Mouse (Mus musculus): ENCODE measurements at regions not wholly inside any gene's neighbourhood (a gene's known extent, or its start where the extent isn't known, plus 50 kb on each side); places are given as distances from the start of the nearest gene placed in this dataset.

DNA sequence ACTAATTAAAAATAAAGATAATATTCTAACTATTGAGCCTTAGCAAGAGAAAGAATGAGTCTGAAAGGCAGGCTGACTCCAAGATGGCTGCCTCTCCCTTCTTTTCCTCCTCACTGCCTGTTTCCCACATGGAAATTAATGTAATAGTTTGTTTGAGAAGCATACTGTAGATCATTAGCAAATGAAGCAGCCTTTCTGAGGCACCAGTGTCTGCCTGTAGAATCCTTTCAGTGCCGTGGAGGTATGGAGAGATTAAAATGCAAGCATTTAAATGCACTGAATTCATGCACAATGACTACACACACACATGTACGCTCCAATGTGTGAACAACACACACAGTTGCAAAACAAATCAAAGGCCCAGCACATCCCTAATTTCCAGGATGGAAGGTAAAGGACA lies 159.5 kb upstream of the Tmem161b start:
- peaks cover 39% of the 10 kb centered on the region for H3K4me1 ChIP-seq (ENCODE audit: insufficient read depth)

DNA sequence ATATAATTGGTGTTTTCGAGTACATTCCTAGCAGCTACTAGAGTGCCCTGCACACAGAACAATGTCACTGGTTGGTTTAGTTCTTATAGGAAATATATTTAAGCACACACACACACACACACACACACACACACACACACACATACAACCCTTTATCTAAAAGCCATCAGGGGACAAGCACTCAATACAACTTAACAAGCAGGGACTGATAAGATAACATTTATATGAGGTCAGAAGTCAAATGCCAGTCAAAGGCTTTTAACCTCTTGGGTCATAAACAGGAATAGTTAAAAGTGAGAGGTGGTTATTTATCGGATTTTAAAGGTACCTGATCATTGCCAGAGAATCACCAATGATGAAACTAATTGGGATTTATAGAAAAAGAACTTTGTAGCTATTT lies 158.7 kb upstream of the Tmem161b start:
- 14% methylated on average over 2 of the region's 2 CpGs for WGBS
- H3K9me3 ChIP-seq (ENCODE audit: low read length): no peaks in the 10 kb centered on the region
- DNase-seq: peak; percentile 68
- no peaks in the 10 kb centered on the region for H3K27me3 ChIP-seq (ENCODE audit: insufficient read depth, low read length)
- peak overlapping the region; percentile 26 for H3K4me3 ChIP-seq (ENCODE audit: low read depth, low read length)
- peak overlapping the region; percentile 96 for H3K27ac ChIP-seq (ENCODE audit: low read depth, low read length)
- ATAC-seq: no peak
- H3K4me1 ChIP-seq (ENCODE audit: insufficient read depth): peaks cover 34% of the 10 kb centered on the region
- H3K4me2 ChIP-seq (ENCODE audit: low read depth): peak overlapping the region; percentile 48
- no peak for TF ChIP-seq CTCF (IDR thresholded peaks at IDR 0.05; ENCODE audit: low read depth)
- H3K36me3 ChIP-seq (ENCODE audit: insufficient read depth): no peaks in the 10 kb centered on the region
- peak overlapping the region; percentile 67 for H3K9ac ChIP-seq

More for the DNA sequence above, 159.5 kb upstream of the Tmem161b start:
- H3K27me3 ChIP-seq (ENCODE audit: insufficient read depth, low read length): no peaks in the 10 kb centered on the region
- TF ChIP-seq CTCF (IDR thresholded peaks at IDR 0.05; ENCODE audit: low read depth): no peak
- no peaks in the 10 kb centered on the region for H3K36me3 ChIP-seq (ENCODE audit: insufficient read depth)
- 8% methylated on average over 2 of the region's 2 CpGs for WGBS
- peak overlapping the region; percentile 44 for H3K4me2 ChIP-seq (ENCODE audit: low read depth)
- peak overlapping the region; percentile 17 for H3K4me3 ChIP-seq (ENCODE audit: low read depth, low read length)
- ATAC-seq (peak; percentile 24; the same call in 1 of the 2 replicates), DNase-seq (peak; percentile 87)
- H3K27ac ChIP-seq (ENCODE audit: low read depth, low read length): peak overlapping the region; percentile 96
- H3K9ac ChIP-seq: peak overlapping the region; percentile 67
- H3K9me3 ChIP-seq (ENCODE audit: low read length): no peaks in the 10 kb centered on the region

DNA sequence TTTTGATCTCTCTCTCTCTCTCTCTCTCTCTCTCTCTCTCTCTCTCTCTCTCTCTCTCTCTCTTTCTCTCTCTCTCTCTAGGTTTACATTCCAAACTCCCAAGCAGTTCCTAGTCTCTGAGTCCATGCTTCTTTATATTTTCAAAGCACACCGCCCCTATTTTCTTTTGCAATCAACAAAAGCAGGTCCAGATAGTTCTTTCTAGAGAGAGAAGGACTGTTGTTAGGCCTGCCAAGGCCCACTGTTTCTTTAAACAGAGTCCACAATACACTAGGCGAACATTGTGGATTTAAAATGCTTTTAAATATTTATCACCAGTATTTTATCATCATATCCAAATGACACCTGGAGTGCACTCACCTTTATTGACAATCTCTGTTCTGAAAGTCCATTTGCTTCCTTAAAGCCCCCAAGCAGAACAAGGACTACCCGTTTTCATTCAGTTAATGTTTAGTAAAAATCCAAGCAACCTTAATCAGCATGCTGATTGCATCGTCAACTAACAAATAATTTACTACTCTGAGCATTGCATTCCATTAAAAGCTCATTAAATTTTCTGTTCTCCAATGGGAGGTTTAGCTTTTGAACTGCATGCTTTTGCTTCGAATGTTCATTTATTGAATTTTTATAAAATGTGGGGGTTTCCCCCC lies 157.7 kb upstream of the Tmem161b start:
- H3K9ac ChIP-seq: peak overlapping the region; percentile 67
- peak overlapping the region; percentile 96 for H3K27ac ChIP-seq (ENCODE audit: low read depth, low read length)
- no peaks in the 10 kb centered on the region for H3K36me3 ChIP-seq (ENCODE audit: insufficient read depth)
- ATAC-seq (no peak), DNase-seq (peak; percentile 76)
- no peaks in the 10 kb centered on the region for H3K27me3 ChIP-seq (ENCODE audit: insufficient read depth, low read length)
- H3K4me3 ChIP-seq (ENCODE audit: low read depth, low read length): peak overlapping the region; percentile 26
- H3K9me3 ChIP-seq (ENCODE audit: low read length): no peaks in the 10 kb centered on the region
- H3K4me2 ChIP-seq (ENCODE audit: low read depth): peak overlapping the region; percentile 48
- WGBS: 13% methylated on average over 5 of the region's 5 CpGs
- peaks cover 33% of the 10 kb centered on the region for H3K4me1 ChIP-seq (ENCODE audit: insufficient read depth)
- no peak for TF ChIP-seq CTCF (IDR thresholded peaks at IDR 0.05; ENCODE audit: low read depth)

DNA sequence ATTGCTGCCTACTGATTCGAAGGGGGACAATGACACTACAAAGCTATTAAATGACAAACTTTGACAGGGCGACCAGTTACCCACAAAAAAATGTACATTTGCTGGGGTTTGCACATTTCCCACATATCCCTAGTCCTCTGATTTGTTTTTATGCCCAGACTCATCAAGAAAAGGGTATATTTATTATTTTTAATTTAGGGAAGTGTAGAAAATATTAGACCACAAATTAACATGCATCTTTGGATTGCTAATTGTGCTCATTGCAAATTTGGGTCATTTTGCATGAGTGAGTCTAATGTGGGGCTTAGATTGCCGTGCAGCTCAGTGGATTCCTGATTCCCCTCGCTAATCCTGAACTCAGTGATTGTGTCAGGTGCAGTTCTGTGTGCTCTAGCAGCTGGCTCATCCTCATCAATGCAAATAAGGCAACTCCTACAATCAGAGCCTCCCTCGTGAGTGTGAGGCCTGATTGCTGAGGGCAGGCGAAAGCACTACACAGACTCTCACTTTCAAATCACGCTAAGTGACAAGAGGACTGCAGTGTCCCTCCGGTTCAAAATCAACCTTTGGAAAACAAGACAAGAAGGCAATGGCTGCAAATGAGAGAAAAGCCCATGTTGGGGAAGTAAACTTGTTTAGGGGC lies 156.7 kb upstream of the Tmem161b start:
- Histone ChIP-seq H3K36me3 (ENCODE audit: insufficient read depth) (no peaks in the 10 kb centered on the region), H3K9ac (peak overlapping the region; percentile 43), H3K27me3 (ENCODE audit: insufficient read depth, low read length) (no peaks in the 10 kb centered on the region), H3K4me3 (ENCODE audit: low read depth, low read length) (no peak overlapping the region), H3K4me1 (ENCODE audit: insufficient read depth) (peaks cover 23% of the 10 kb centered on the region), H3K4me2 (ENCODE audit: low read depth) (peak overlapping the region; percentile 43), H3K27ac (ENCODE audit: low read depth, low read length) (peak overlapping the region; percentile 96), H3K9me3 (ENCODE audit: low read length) (no peaks in the 10 kb centered on the region)
- no peak for TF ChIP-seq CTCF (IDR thresholded peaks at IDR 0.05; ENCODE audit: low read depth)
- DNase-seq: peak; percentile 79
- ATAC-seq: peak; percentile 44
- WGBS: 14% methylated on average over 8 of the region's 8 CpGs

DNA sequence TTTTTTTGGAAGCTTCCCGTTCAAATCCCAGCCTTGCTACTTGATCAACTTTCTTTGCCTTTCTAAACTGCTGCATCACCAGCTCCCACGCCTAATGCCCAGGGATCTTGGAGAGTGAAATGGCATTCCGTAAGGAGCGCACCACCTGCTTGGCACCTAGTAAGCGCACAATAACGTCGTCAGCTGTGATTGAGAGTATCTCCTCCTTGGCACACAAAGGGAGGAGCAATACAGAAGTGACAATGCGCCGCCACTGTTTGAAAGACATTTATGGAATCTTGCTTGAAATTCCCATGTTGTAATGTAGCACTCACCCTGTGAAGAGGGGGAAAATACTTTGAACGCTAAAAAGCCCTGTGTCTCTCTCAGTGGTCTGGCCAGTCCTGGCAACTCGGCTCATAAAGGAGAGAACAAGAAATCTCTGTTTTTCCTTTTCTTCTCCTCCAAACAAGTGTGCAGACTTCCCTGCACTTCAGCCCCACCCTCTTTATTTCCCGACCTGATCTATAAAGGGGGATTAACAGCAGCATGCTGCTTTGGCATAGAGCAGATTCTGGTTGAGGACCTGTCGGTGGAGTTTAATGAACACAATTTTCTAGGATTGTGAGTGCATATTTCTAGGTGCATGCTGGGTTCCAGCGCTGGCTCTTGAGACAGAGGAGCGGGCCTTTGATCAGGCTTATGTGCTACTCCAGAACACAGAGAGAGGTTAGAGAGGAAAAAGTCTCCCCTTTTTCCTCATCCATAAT lies 155.7 kb upstream of the Tmem161b start:
- DNase-seq: peak; percentile 80

DNA sequence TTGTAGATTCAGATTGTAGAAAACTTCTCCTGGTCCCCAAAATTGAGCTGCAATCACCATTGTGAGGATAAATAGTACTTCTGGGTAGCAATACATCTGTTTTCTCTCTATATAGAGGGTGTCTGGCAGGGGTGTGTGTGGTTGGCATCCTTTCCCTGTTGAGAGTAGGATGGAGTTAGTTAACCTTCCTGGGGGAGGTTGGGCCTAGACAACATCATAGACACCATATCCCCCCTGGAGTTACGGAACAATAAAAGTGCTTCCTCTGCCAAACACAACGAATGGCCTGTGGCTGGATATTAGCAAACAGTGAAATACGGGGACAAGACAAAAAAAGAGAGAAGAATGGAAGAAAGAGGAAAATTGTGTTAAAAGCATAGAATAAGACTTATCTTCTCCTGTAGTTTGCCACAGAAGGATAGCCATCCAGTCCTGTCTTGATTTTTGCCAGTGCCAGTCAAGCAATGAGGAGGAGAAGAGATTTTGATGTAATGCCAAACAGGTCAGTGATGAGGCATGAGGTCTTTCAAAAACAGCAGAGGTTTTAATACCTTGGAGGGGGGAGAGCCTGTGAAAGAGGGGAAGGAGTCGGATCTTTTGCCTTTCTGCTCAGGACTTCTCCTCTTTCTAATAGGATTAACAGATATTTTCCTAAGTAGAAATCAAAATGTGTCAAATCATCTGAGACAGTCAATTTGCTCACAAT lies 155.0 kb upstream of the Tmem161b start:
- WGBS: 16% methylated on average over 4 of the region's 4 CpGs
- Histone ChIP-seq H3K9me3 (ENCODE audit: low read length) (no peaks in the 10 kb centered on the region), H3K4me1 (ENCODE audit: insufficient read depth) (peaks cover 21% of the 10 kb centered on the region), H3K9ac (peak overlapping the region; percentile 48), H3K36me3 (ENCODE audit: insufficient read depth) (no peaks in the 10 kb centered on the region), H3K27me3 (ENCODE audit: insufficient read depth, low read length) (no peaks in the 10 kb centered on the region), H3K4me2 (ENCODE audit: low read depth) (peak overlapping the region; percentile 43; the same call in 1 of the 2 replicates), H3K27ac (ENCODE audit: low read depth, low read length) (peak overlapping the region; percentile 96), H3K4me3 (ENCODE audit: low read depth, low read length) (no peak overlapping the region)
- ATAC-seq: no peak
- TF ChIP-seq CTCF (IDR thresholded peaks at IDR 0.05; ENCODE audit: low read depth): no peak
- no peak for DNase-seq

More for the DNA sequence above, 155.7 kb upstream of the Tmem161b start:
- H3K27ac ChIP-seq (ENCODE audit: low read depth, low read length): peak overlapping the region; percentile 96
- H3K4me3 ChIP-seq (ENCODE audit: low read depth, low read length): no peak overlapping the region
- no peak for TF ChIP-seq CTCF (IDR thresholded peaks at IDR 0.05; ENCODE audit: low read depth)
- WGBS: 8% methylated on average over 15 of the region's 15 CpGs
- no peaks in the 10 kb centered on the region for H3K36me3 ChIP-seq (ENCODE audit: insufficient read depth)
- no peaks in the 10 kb centered on the region for H3K9me3 ChIP-seq (ENCODE audit: low read length)
- H3K27me3 ChIP-seq (ENCODE audit: insufficient read depth, low read length): no peaks in the 10 kb centered on the region
- peaks cover 21% of the 10 kb centered on the region for H3K4me1 ChIP-seq (ENCODE audit: insufficient read depth)
- H3K4me2 ChIP-seq (ENCODE audit: low read depth): peak overlapping the region; percentile 43
- H3K9ac ChIP-seq: peak overlapping the region; percentile 48
- ATAC-seq: peak; percentile 38

All from forebrain, postnatal 0 days (tissue).